Mouse (Mus musculus): ENCODE results near the gene Slc17a5. TPM values are rescaled to one million over a fixed set of nuclear protein-coding genes. Genes with fewer than 3 reads are reported as not detected.

The Slc17a5 gene
- polyA plus RNA-seq, 1 experiment: 0.06 TPM

GRCm38 (mm10) chr9:78578824-78579223 is 9.0 kb downstream of the Slc17a5 start:
- no peak overlapping the region for H3K4me3 ChIP-seq (replicated peaks)
- H3K36me3 ChIP-seq (ENCODE audit: control insufficient read depth): peaks cover 12% of the 10 kb centered on the region
- TF ChIP-seq TAL1 (IDR thresholded peaks at IDR 0.05; ENCODE audit: low read length): no peak
- no peak for TF ChIP-seq GATA1 (IDR thresholded peaks at IDR 0.05; ENCODE audit: low read length)
- no peaks in the 10 kb centered on the region for H3K4me1 ChIP-seq (ENCODE audit: control insufficient read depth)
- no peaks in the 10 kb centered on the region for H3K9me3 ChIP-seq (ENCODE audit: control insufficient read depth, low read length)
- H3K27me3 ChIP-seq (ENCODE audit: control insufficient read depth): no peaks in the 10 kb centered on the region

- H3K27me3 ChIP-seq (ENCODE audit: control insufficient read depth): no peaks in the 10 kb centered on the region
- no peaks in the 10 kb centered on the region for H3K4me1 ChIP-seq (ENCODE audit: control insufficient read depth)
- H3K4me3 ChIP-seq (replicated peaks): no peak overlapping the region
- no peaks in the 10 kb centered on the region for H3K9me3 ChIP-seq (ENCODE audit: control insufficient read depth, low read length)
- no peak for TF ChIP-seq TAL1 (IDR thresholded peaks at IDR 0.05; ENCODE audit: low read length)
- no peak for TF ChIP-seq GATA1 (IDR thresholded peaks at IDR 0.05; ENCODE audit: low read length)
- H3K36me3 ChIP-seq (ENCODE audit: control insufficient read depth): peaks cover 12% of the 10 kb centered on the region
Observed at GRCm38 (mm10) chr9:78576466-78576865, 11.4 kb downstream of the Slc17a5 start.

GRCm38 (mm10) chr9:78569934-78570333 is 17.9 kb downstream of the Slc17a5 start:
- Histone ChIP-seq H3K4me3 (replicated peaks) (no peak overlapping the region), H3K36me3 (ENCODE audit: control insufficient read depth) (peaks cover 7% of the 10 kb centered on the region), H3K27me3 (ENCODE audit: control insufficient read depth) (no peaks in the 10 kb centered on the region), H3K9me3 (ENCODE audit: control insufficient read depth, low read length) (no peaks in the 10 kb centered on the region), H3K4me1 (ENCODE audit: control insufficient read depth) (no peaks in the 10 kb centered on the region)
- TF ChIP-seq GATA1 (IDR thresholded peaks at IDR 0.05; ENCODE audit: low read length) (no peak), TAL1 (IDR thresholded peaks at IDR 0.05; ENCODE audit: low read length) (no peak)

DNA sequence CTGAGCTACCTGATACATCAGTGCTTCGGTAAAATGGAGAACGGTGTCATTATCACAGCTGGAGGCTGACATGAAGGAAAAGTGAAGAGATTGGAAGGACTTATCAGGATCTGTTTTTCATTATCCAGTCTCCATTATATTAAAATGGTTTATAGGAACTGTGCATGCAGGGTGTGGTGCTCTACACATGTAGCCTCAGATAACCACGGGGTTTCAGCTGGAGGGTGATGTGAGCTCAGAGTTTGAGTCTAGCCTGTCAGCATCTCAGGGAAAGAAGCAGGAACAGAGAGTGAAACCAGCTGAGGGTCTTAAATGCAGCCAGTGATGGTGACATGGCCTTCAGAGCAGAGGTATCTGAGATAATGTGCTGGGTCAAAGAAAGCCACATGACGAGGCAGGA is 28.4 kb downstream of the Slc17a5 start:
- H3K4me1 ChIP-seq (ENCODE audit: control insufficient read depth): peaks cover 16% of the 10 kb centered on the region
- H3K9me3 ChIP-seq (ENCODE audit: control insufficient read depth, low read length): no peaks in the 10 kb centered on the region
- no peak overlapping the region for H3K4me3 ChIP-seq (replicated peaks)
- TF ChIP-seq GATA1 (IDR thresholded peaks at IDR 0.05; ENCODE audit: low read length): no peak
- no peak for TF ChIP-seq TAL1 (IDR thresholded peaks at IDR 0.05; ENCODE audit: low read length)
- H3K36me3 ChIP-seq (ENCODE audit: control insufficient read depth): peaks cover 9% of the 10 kb centered on the region
- H3K27me3 ChIP-seq (ENCODE audit: control insufficient read depth): no peaks in the 10 kb centered on the region

- no peaks in the 10 kb centered on the region for H3K27me3 ChIP-seq (ENCODE audit: control insufficient read depth)
- no peak for TF ChIP-seq TAL1 (IDR thresholded peaks at IDR 0.05; ENCODE audit: low read length)
- TF ChIP-seq GATA1 (IDR thresholded peaks at IDR 0.05; ENCODE audit: low read length): no peak
- peaks cover 16% of the 10 kb centered on the region for H3K4me1 ChIP-seq (ENCODE audit: control insufficient read depth)
- peaks cover 9% of the 10 kb centered on the region for H3K36me3 ChIP-seq (ENCODE audit: control insufficient read depth)
- H3K4me3 ChIP-seq (replicated peaks): no peak overlapping the region
- H3K9me3 ChIP-seq (ENCODE audit: control insufficient read depth, low read length): no peaks in the 10 kb centered on the region
Observed at GRCm38 (mm10) chr9:78558586-78559214, 29.1 kb downstream of the Slc17a5 start.

DNA sequence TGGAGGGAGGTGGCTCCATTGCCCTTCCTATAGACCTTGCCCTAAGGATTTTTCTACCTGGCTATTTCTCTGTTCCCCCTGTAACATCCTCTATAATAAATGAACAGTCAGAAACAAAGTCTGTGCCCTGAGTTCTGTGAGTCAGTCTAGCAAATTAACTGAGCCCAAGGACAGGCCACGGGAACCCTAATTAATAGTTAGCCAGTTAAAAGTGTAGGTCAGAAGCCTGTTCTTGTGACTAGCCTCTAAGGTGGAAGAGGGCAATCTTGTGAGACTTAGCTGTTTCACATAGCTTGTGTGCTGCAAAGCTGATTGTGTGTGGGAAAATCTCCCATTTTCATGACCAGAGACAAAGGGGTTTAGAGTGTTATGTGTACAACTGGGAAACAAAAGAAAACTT is 30.8 kb downstream of the Slc17a5 start:
- no peaks in the 10 kb centered on the region for H3K27me3 ChIP-seq (ENCODE audit: control insufficient read depth)
- H3K4me3 ChIP-seq (replicated peaks): no peak overlapping the region
- H3K36me3 ChIP-seq (ENCODE audit: control insufficient read depth): peaks cover 12% of the 10 kb centered on the region
- peaks cover 17% of the 10 kb centered on the region for H3K4me1 ChIP-seq (ENCODE audit: control insufficient read depth)
- no peaks in the 10 kb centered on the region for H3K9me3 ChIP-seq (ENCODE audit: control insufficient read depth, low read length)
- TF ChIP-seq GATA1 (IDR thresholded peaks at IDR 0.05; ENCODE audit: low read length): no peak
- TF ChIP-seq TAL1 (IDR thresholded peaks at IDR 0.05; ENCODE audit: low read length): no peak

GRCm38 (mm10) chr9:78552984-78553383 is 34.9 kb downstream of the Slc17a5 start:
- no peaks in the 10 kb centered on the region for H3K27me3 ChIP-seq (ENCODE audit: control insufficient read depth)
- peaks cover 10% of the 10 kb centered on the region for H3K36me3 ChIP-seq (ENCODE audit: control insufficient read depth)
- TF ChIP-seq TAL1 (IDR thresholded peaks at IDR 0.05; ENCODE audit: low read length) (no peak), GATA1 (IDR thresholded peaks at IDR 0.05; ENCODE audit: low read length) (no peak)
- H3K4me3 ChIP-seq (replicated peaks): no peak overlapping the region
- peaks cover 2% of the 10 kb centered on the region; the same call in 1 of the 2 replicates for H3K4me1 ChIP-seq (ENCODE audit: control insufficient read depth)
- H3K9me3 ChIP-seq (ENCODE audit: control insufficient read depth, low read length): no peaks in the 10 kb centered on the region

- Histone ChIP-seq H3K36me3 (ENCODE audit: control insufficient read depth) (peaks cover 5% of the 10 kb centered on the region), H3K27me3 (ENCODE audit: control insufficient read depth) (no peaks in the 10 kb centered on the region), H3K4me1 (ENCODE audit: control insufficient read depth) (peaks cover 2% of the 10 kb centered on the region; the same call in 1 of the 2 replicates), H3K4me3 (replicated peaks) (no peak overlapping the region), H3K9me3 (ENCODE audit: control insufficient read depth, low read length) (no peaks in the 10 kb centered on the region)
- TF ChIP-seq GATA1 (IDR thresholded peaks at IDR 0.05; ENCODE audit: low read length) (no peak), TAL1 (IDR thresholded peaks at IDR 0.05; ENCODE audit: low read length) (no peak)
Observed at GRCm38 (mm10) chr9:78551761-78552160, 36.1 kb downstream of the Slc17a5 start.

- peaks cover 3% of the 10 kb centered on the region for H3K36me3 ChIP-seq (ENCODE audit: control insufficient read depth)
- H3K9me3 ChIP-seq (ENCODE audit: control insufficient read depth, low read length): no peaks in the 10 kb centered on the region
- H3K4me3 ChIP-seq (replicated peaks): no peak overlapping the region
- H3K27me3 ChIP-seq (ENCODE audit: control insufficient read depth): no peaks in the 10 kb centered on the region
- TF ChIP-seq TAL1 (IDR thresholded peaks at IDR 0.05; ENCODE audit: low read length): no peak
- no peak for TF ChIP-seq GATA1 (IDR thresholded peaks at IDR 0.05; ENCODE audit: low read length)
- H3K4me1 ChIP-seq (ENCODE audit: control insufficient read depth): peaks cover under 1% of the 10 kb centered on the region; the same call in 1 of the 2 replicates
Observed at GRCm38 (mm10) chr9:78547742-78548141, 40.1 kb downstream of the Slc17a5 start.

DNA sequence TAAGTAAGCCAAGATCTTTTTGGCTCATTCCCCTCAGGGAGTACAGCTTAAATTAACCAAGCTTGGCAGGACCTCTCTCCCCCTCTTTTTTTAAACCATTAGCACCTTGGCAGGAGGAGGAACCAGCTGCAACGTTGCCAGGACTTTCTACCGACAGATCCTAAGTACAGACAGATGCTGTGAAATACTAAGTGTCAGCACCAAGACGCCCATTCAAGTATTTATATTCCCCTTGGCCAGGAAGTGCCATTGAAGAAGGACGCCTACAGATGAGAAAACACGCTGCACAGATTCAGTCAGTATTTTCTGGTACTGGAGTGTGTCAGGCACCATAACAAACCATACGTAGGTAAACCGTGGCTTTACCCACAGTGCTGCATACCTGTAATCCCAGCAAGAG is 40.9 kb downstream of the Slc17a5 start:
- Histone ChIP-seq H3K4me3 (replicated peaks) (no peak overlapping the region), H3K36me3 (ENCODE audit: control insufficient read depth) (no peaks in the 10 kb centered on the region), H3K4me1 (ENCODE audit: control insufficient read depth) (no peaks in the 10 kb centered on the region), H3K27me3 (ENCODE audit: control insufficient read depth) (no peaks in the 10 kb centered on the region), H3K9me3 (ENCODE audit: control insufficient read depth, low read length) (no peaks in the 10 kb centered on the region)
- TF ChIP-seq TAL1 (IDR thresholded peaks at IDR 0.05; ENCODE audit: low read length) (no peak), GATA1 (IDR thresholded peaks at IDR 0.05; ENCODE audit: low read length) (no peak)

All from erythroblast, embryonic 14.5 days (primary cell).